Mouse (Mus musculus): Measurements from ENCODE around the gene Ccnb2. TPM values are rescaled to one million over a fixed set of nuclear protein-coding genes. Genes with fewer than 3 reads are reported as not detected.

The Ccnb2 gene
- polyA plus RNA-seq, 1 experiment from 2014 or later: 42.9 TPM

GRCm38 (mm10) chr9:70389548-70389947 lies 31.8 kb downstream of the Ccnb2 start:
- Histone ChIP-seq H3K36me3 (ENCODE audit: control insufficient read depth, insufficient read depth, low read length) (no peaks in the 10 kb centered on the region), H3K9me3 (ENCODE audit: control insufficient read depth, low read length) (no peaks in the 10 kb centered on the region), H3K4me3 (replicated peaks; ENCODE audit: low read depth, low read length) (no peak overlapping the region), H3K27ac (replicated peaks; ENCODE audit: low read depth, low read length) (no peak overlapping the region), H3K27me3 (ENCODE audit: control insufficient read depth, insufficient read depth, low read length) (no peaks in the 10 kb centered on the region), H3K4me1 (ENCODE audit: control insufficient read depth, insufficient read depth, low read length) (no peaks in the 10 kb centered on the region), H3K4me2 (ENCODE audit: low read length) (no peak overlapping the region), H3K9ac (replicated peaks; ENCODE audit: low read length) (no peak overlapping the region)
- no peak for ATAC-seq (ENCODE audit: low FRiP score, low TSS enrichment)
- WGBS: 90% methylated on average over 3 of the region's 3 CpGs
- DNase-seq: no peak

GRCm38 (mm10) chr9:70387410-70388119 lies 33.8 kb downstream of the Ccnb2 start:
- H3K9ac ChIP-seq (replicated peaks; ENCODE audit: low read length): no peak overlapping the region
- ATAC-seq (ENCODE audit: low FRiP score, low TSS enrichment): no peak
- 95% methylated on average over 4 of the region's 4 CpGs for WGBS
- H3K27ac ChIP-seq (replicated peaks; ENCODE audit: low read depth, low read length): no peak overlapping the region
- H3K36me3 ChIP-seq (ENCODE audit: control insufficient read depth, insufficient read depth, low read length): no peaks in the 10 kb centered on the region
- no peaks in the 10 kb centered on the region for H3K27me3 ChIP-seq (ENCODE audit: control insufficient read depth, insufficient read depth, low read length)
- no peak overlapping the region for H3K4me2 ChIP-seq (ENCODE audit: low read length)
- H3K9me3 ChIP-seq (ENCODE audit: control insufficient read depth, low read length): no peaks in the 10 kb centered on the region
- DNase-seq: no peak
- no peaks in the 10 kb centered on the region for H3K4me1 ChIP-seq (ENCODE audit: control insufficient read depth, insufficient read depth, low read length)
- no peak overlapping the region for H3K4me3 ChIP-seq (replicated peaks; ENCODE audit: low read depth, low read length)

GRCm38 (mm10) chr9:70384958-70385728 lies 36.2 kb downstream of the Ccnb2 start:
- no peak overlapping the region for H3K27ac ChIP-seq (replicated peaks; ENCODE audit: low read depth, low read length)
- DNase-seq (no peak), ATAC-seq (ENCODE audit: low FRiP score, low TSS enrichment) (no peak)
- 93% methylated on average over 18 of the region's 18 CpGs for WGBS
- H3K9me3 ChIP-seq (ENCODE audit: control insufficient read depth, low read length): no peaks in the 10 kb centered on the region
- no peak overlapping the region for H3K9ac ChIP-seq (replicated peaks; ENCODE audit: low read length)
- H3K4me2 ChIP-seq (ENCODE audit: low read length): no peak overlapping the region
- H3K36me3 ChIP-seq (ENCODE audit: control insufficient read depth, insufficient read depth, low read length): no peaks in the 10 kb centered on the region
- H3K4me1 ChIP-seq (ENCODE audit: control insufficient read depth, insufficient read depth, low read length): no peaks in the 10 kb centered on the region
- H3K4me3 ChIP-seq (replicated peaks; ENCODE audit: low read depth, low read length): no peak overlapping the region
- H3K27me3 ChIP-seq (ENCODE audit: control insufficient read depth, insufficient read depth, low read length): no peaks in the 10 kb centered on the region

GRCm38 (mm10) chr9:70384494-70384893 lies 36.9 kb downstream of the Ccnb2 start:
- WGBS: 96% methylated on average over 4 of the region's 4 CpGs

GRCm38 (mm10) chr9:70383750-70384149 lies 37.6 kb downstream of the Ccnb2 start:
- Histone ChIP-seq H3K9me3 (ENCODE audit: control insufficient read depth, low read length) (no peaks in the 10 kb centered on the region), H3K9ac (replicated peaks; ENCODE audit: low read length) (no peak overlapping the region), H3K27ac (replicated peaks; ENCODE audit: low read depth, low read length) (no peak overlapping the region), H3K4me1 (ENCODE audit: control insufficient read depth, insufficient read depth, low read length) (no peaks in the 10 kb centered on the region), H3K36me3 (ENCODE audit: control insufficient read depth, insufficient read depth, low read length) (no peaks in the 10 kb centered on the region), H3K4me3 (replicated peaks; ENCODE audit: low read depth, low read length) (no peak overlapping the region), H3K4me2 (ENCODE audit: low read length) (no peak overlapping the region), H3K27me3 (ENCODE audit: control insufficient read depth, insufficient read depth, low read length) (no peaks in the 10 kb centered on the region)
- 73% methylated on average over 10 of the region's 10 CpGs for WGBS
- no peak for DNase-seq
- no peak for ATAC-seq (ENCODE audit: low FRiP score, low TSS enrichment)

More at GRCm38 (mm10) chr9:70384494-70384893, 36.9 kb downstream of the Ccnb2 start:
- H3K36me3 ChIP-seq (ENCODE audit: control insufficient read depth, insufficient read depth, low read length): no peaks in the 10 kb centered on the region
- DNase-seq (no peak), ATAC-seq (ENCODE audit: low FRiP score, low TSS enrichment) (no peak)
- no peaks in the 10 kb centered on the region for H3K27me3 ChIP-seq (ENCODE audit: control insufficient read depth, insufficient read depth, low read length)
- H3K9me3 ChIP-seq (ENCODE audit: control insufficient read depth, low read length): no peaks in the 10 kb centered on the region
- H3K9ac ChIP-seq (replicated peaks; ENCODE audit: low read length): no peak overlapping the region
- no peak overlapping the region for H3K4me3 ChIP-seq (replicated peaks; ENCODE audit: low read depth, low read length)
- H3K4me2 ChIP-seq (ENCODE audit: low read length): no peak overlapping the region
- no peak overlapping the region for H3K27ac ChIP-seq (replicated peaks; ENCODE audit: low read depth, low read length)
- no peaks in the 10 kb centered on the region for H3K4me1 ChIP-seq (ENCODE audit: control insufficient read depth, insufficient read depth, low read length)

- Histone ChIP-seq H3K9ac (replicated peaks; ENCODE audit: low read length) (no peak overlapping the region), H3K27ac (replicated peaks; ENCODE audit: low read depth, low read length) (no peak overlapping the region), H3K27me3 (ENCODE audit: control insufficient read depth, insufficient read depth, low read length) (no peaks in the 10 kb centered on the region), H3K36me3 (ENCODE audit: control insufficient read depth, insufficient read depth, low read length) (no peaks in the 10 kb centered on the region), H3K9me3 (ENCODE audit: control insufficient read depth, low read length) (no peaks in the 10 kb centered on the region), H3K4me2 (ENCODE audit: low read length) (no peak overlapping the region), H3K4me1 (ENCODE audit: control insufficient read depth, insufficient read depth, low read length) (no peaks in the 10 kb centered on the region), H3K4me3 (replicated peaks; ENCODE audit: low read depth, low read length) (no peak overlapping the region)
- no peak for ATAC-seq (ENCODE audit: low FRiP score, low TSS enrichment)
- WGBS: 88% methylated on average over 12 of the region's 12 CpGs
- DNase-seq: no peak
Observed at GRCm38 (mm10) chr9:70382091-70382490, 39.3 kb downstream of the Ccnb2 start.

GRCm38 (mm10) chr9:70379502-70380467 lies 41.6 kb downstream of the Ccnb2 start:
- Histone ChIP-seq H3K9me3 (ENCODE audit: control insufficient read depth, low read length) (no peaks in the 10 kb centered on the region), H3K27me3 (ENCODE audit: control insufficient read depth, insufficient read depth, low read length) (no peaks in the 10 kb centered on the region), H3K9ac (replicated peaks; ENCODE audit: low read length) (no peak overlapping the region), H3K4me3 (replicated peaks; ENCODE audit: low read depth, low read length) (no peak overlapping the region), H3K36me3 (ENCODE audit: control insufficient read depth, insufficient read depth, low read length) (no peaks in the 10 kb centered on the region), H3K4me1 (ENCODE audit: control insufficient read depth, insufficient read depth, low read length) (no peaks in the 10 kb centered on the region), H3K27ac (replicated peaks; ENCODE audit: low read depth, low read length) (no peak overlapping the region), H3K4me2 (ENCODE audit: low read length) (no peak overlapping the region)
- WGBS: 89% methylated on average over 7 of the region's 7 CpGs
- DNase-seq (no peak), ATAC-seq (ENCODE audit: low FRiP score, low TSS enrichment) (no peak)

GRCm38 (mm10) chr9:70371638-70372037 lies 49.7 kb downstream of the Ccnb2 start:
- Histone ChIP-seq H3K4me1 (ENCODE audit: control insufficient read depth, insufficient read depth, low read length) (no peaks in the 10 kb centered on the region), H3K4me2 (ENCODE audit: low read length) (no peak overlapping the region), H3K36me3 (ENCODE audit: control insufficient read depth, insufficient read depth, low read length) (no peaks in the 10 kb centered on the region), H3K27ac (replicated peaks; ENCODE audit: low read depth, low read length) (no peak overlapping the region), H3K4me3 (replicated peaks; ENCODE audit: low read depth, low read length) (no peak overlapping the region), H3K27me3 (ENCODE audit: control insufficient read depth, insufficient read depth, low read length) (no peaks in the 10 kb centered on the region), H3K9ac (replicated peaks; ENCODE audit: low read length) (no peak overlapping the region), H3K9me3 (ENCODE audit: control insufficient read depth, low read length) (no peaks in the 10 kb centered on the region)
- WGBS: 62% methylated on average over 5 of the region's 5 CpGs
- ATAC-seq (ENCODE audit: low FRiP score, low TSS enrichment): no peak
- DNase-seq: no peak

Measured in midbrain, embryonic 14.5 days (tissue).